Mouse (Mus musculus) liver (tissue): ENCODE results near the gene Fbxw4.
A peak's percentile ranks its signal among the peaks of the same experiment; 100 is the strongest.

Experiments used
- DNase-seq: peaks from one replicate; pipeline ENCODE4 v3.0.0-alpha.2; 2020; ENCODE audit warnings: mixed read lengths

The Fbxw4 gene

GRCm38 (mm10) chr19:45659738-45660502, at the start of gene Fbxw4:
Fbxw4 (minus strand) TSS chr19:45660312.
- DNase-seq, result peak; percentile 83

- DNase-seq, result no peak
Observed at GRCm38 (mm10) chr19:45708704-45709103, 48.6 kb upstream of the Fbxw4 start.

GRCm38 (mm10) chr19:45696281-45696600, 36.1 kb upstream of the Fbxw4 start:
- DNase-seq, result no peak

GRCm38 (mm10) chr19:45695496-45696280, 35.6 kb upstream of the Fbxw4 start:
- no peak for DNase-seq

- DNase-seq, result no peak
Observed at GRCm38 (mm10) chr19:45694056-45694455, 33.9 kb upstream of the Fbxw4 start.

- no peak for DNase-seq
Observed at GRCm38 (mm10) chr19:45692211-45692610, 32.1 kb upstream of the Fbxw4 start.

- no peak for DNase-seq
Observed at GRCm38 (mm10) chr19:45691001-45691535, 31.0 kb upstream of the Fbxw4 start.

GRCm38 (mm10) chr19:45687001-45687400, 26.9 kb upstream of the Fbxw4 start:
- DNase-seq, result no peak

GRCm38 (mm10) chr19:45683676-45684075, 23.6 kb upstream of the Fbxw4 start:
- DNase-seq, result no peak

- DNase-seq, result no peak
Observed at GRCm38 (mm10) chr19:45680495-45681130, 20.5 kb upstream of the Fbxw4 start.

GRCm38 (mm10) chr19:45676723-45677269, 16.7 kb upstream of the Fbxw4 start:
- DNase-seq, result no peak

- DNase-seq, result peak; percentile 52
Observed at GRCm38 (mm10) chr19:45675720-45676581, 15.8 kb upstream of the Fbxw4 start.

- DNase-seq, result peak; percentile 33
Observed at GRCm38 (mm10) chr19:45675196-45675595, 15.1 kb upstream of the Fbxw4 start.

- no peak for DNase-seq
Observed at GRCm38 (mm10) chr19:45672971-45673370, 12.9 kb upstream of the Fbxw4 start.

GRCm38 (mm10) chr19:45668986-45669385, 8.9 kb upstream of the Fbxw4 start:
- DNase-seq, result no peak

GRCm38 (mm10) chr19:45663851-45664250, 3.7 kb upstream of the Fbxw4 start:
- DNase-seq, result no peak

GRCm38 (mm10) chr19:45660503-45660790, 335 bp upstream of the Fbxw4 start:
- no peak for DNase-seq

GRCm38 (mm10) chr19:45659301-45659737, 793 bp downstream of the Fbxw4 start:
- no peak for DNase-seq

- DNase-seq, result peak; percentile 29
Observed at GRCm38 (mm10) chr19:45658556-45659268, 1.4 kb downstream of the Fbxw4 start.

GRCm38 (mm10) chr19:45657828-45658227, 2.3 kb downstream of the Fbxw4 start:
- no peak for DNase-seq

GRCm38 (mm10) chr19:45656810-45657595, 3.1 kb downstream of the Fbxw4 start:
- DNase-seq, result peak; percentile 37
